In the genomic region with DNA sequence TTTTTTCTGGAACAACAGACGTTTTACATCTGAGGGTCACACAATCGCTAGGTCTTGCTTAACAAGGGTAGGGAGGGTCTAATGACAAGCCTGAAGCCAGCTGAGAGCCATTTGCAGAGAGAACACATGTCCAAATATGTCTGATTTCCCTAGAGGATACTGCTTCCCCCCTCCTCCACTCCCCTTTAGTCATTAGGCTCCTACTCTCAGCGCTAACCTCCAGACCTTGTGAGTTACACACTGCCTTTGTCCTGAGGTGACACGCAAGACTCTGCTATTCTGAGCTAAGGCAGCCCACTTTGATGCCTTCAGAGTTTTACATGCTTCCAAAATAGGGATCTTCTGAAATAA, we compare ENCODE assay signal across 15 mouse cellular contexts. TPM values are rescaled to one million over a fixed set of nuclear protein-coding genes. Genes with fewer than 3 reads are reported as not detected.
DNase-seq lines count a peak whose midpoint lies in the region; ATAC-seq lines count a peak whose summit lies in the region.
"Had no signal": no experiment of that assay in that cellular context is flagged by ENCODE, and none has a peak within 500 bp of the region (broad histone marks: within the 10 kb centered on the region; RNA-seq: fewer than 3 reads in every experiment).

No protein-coding gene starts in this region.

- H3K4me3 ChIP-seq in neural tube, embryonic 11.5 days (ENCODE audit: low read depth, low read length) = no peak overlapping the region
- no peak overlapping the region for H3K4me3 ChIP-seq in neural tube, embryonic 15.5 days (replicated peaks)
- H3K4me3 ChIP-seq: embryonic facial prominence, embryonic 13.5 days had no signal

- no peaks in the 10 kb centered on the region for H3K9me3 ChIP-seq in neural tube, embryonic 11.5 days (ENCODE audit: control insufficient read depth, low read length)
- H3K9me3 ChIP-seq in neural tube, embryonic 15.5 days (replicated peaks) = no peaks in the 10 kb centered on the region
- H3K9me3 ChIP-seq: embryonic facial prominence, embryonic 13.5 days had no signal

- peak; percentile 55; the same call in 1 of the 2 replicates for ATAC-seq in neural tube, embryonic 11.5 days (ENCODE audit: insufficient read depth, low FRiP score, low TSS enrichment)
- ATAC-seq in neural tube, embryonic 15.5 days (ENCODE audit: low FRiP score) = no peak
- ATAC-seq: Patski had no signal

- no peak overlapping the region for H3K27ac ChIP-seq in neural tube, embryonic 11.5 days (ENCODE audit: low read depth, low read length)
- no peak overlapping the region for H3K27ac ChIP-seq in neural tube, embryonic 15.5 days (replicated peaks)
- H3K27ac ChIP-seq: embryonic facial prominence, embryonic 13.5 days had no signal

- DNase-seq in kidney, postnatal 10 days = peak; percentile 32
- DNase-seq in kidney, adult 18-20 months = no peak
- no peak for DNase-seq in neural tube, embryonic 11.5 days (ENCODE audit: low spot score)
- peak; percentile 13 for DNase-seq in forelimb bud, embryonic 11.5 days (ENCODE audit: low read depth, low spot score)
- peak; percentile 36 for DNase-seq in retina, postnatal 1 day
- DNase-seq in spleen, postnatal 10 days (ENCODE audit: low spot score in 2 of 2) = no peak
- no peak for DNase-seq in adrenal gland, adult 2 months
- DNase-seq: adrenal gland, postnatal 14 days; cerebellum, adult 11 months; heart, adult 18-20 months; heart, postnatal 14 days; liver had no signal

- no peak overlapping the region for H3K9ac ChIP-seq in neural tube, embryonic 11.5 days (ENCODE audit: low read length)
- no peak overlapping the region for H3K9ac ChIP-seq in neural tube, embryonic 15.5 days (replicated peaks)
- H3K9ac ChIP-seq: embryonic facial prominence, embryonic 13.5 days had no signal

- no peaks in the 10 kb centered on the region for H3K36me3 ChIP-seq in neural tube, embryonic 11.5 days (ENCODE audit: control insufficient read depth, insufficient read depth, low read length)
- no peaks in the 10 kb centered on the region for H3K36me3 ChIP-seq in neural tube, embryonic 15.5 days
- H3K36me3 ChIP-seq: embryonic facial prominence, embryonic 13.5 days had no signal

- no peaks in the 10 kb centered on the region for H3K4me1 ChIP-seq in neural tube, embryonic 11.5 days (ENCODE audit: control insufficient read depth, insufficient read depth, low read length)
- peaks cover 6% of the 10 kb centered on the region; the same call in 1 of the 2 replicates for H3K4me1 ChIP-seq in neural tube, embryonic 15.5 days
- H3K4me1 ChIP-seq: embryonic facial prominence, embryonic 13.5 days had no signal

- H3K4me2 ChIP-seq in neural tube, embryonic 11.5 days (ENCODE audit: low read depth) = no peak overlapping the region
- no peak overlapping the region for H3K4me2 ChIP-seq in neural tube, embryonic 15.5 days
- H3K4me2 ChIP-seq: embryonic facial prominence, embryonic 13.5 days had no signal

- H3K27me3 ChIP-seq in neural tube, embryonic 11.5 days (ENCODE audit: control insufficient read depth, insufficient read depth, low read length) = no peaks in the 10 kb centered on the region
- no peaks in the 10 kb centered on the region for H3K27me3 ChIP-seq in neural tube, embryonic 15.5 days (replicated peaks)
- H3K27me3 ChIP-seq: embryonic facial prominence, embryonic 13.5 days; Patski had no signal

- 51% methylated on average over 4 of the region's 4 CpGs for WGBS in neural tube, embryonic 11.5 days
- WGBS in neural tube, embryonic 15.5 days = 34% methylated on average over 4 of the region's 4 CpGs

RNA-seq across cellular contexts. Expression of a gene that starts 39.2 kb away (rescaled TPM):
- 6.5 and 6.6 TPM in 2 replicates for polyA plus RNA-seq in neural tube, embryonic 11.5 days (2014; fragmentation: Nextera tagmentation; extraction: Ambion mirVana)
- polyA plus RNA-seq in neural tube, embryonic 15.5 days (2015; fragmentation: Nextera tagmentation; extraction: Ambion mirVana) = 7.5 and 7.8 TPM in 2 replicates
- total RNA-seq in adrenal gland, adult 2 months (2021) = 10 to 100 TPM; 14.1 to 18.0 TPM
- 12.8 and 13.3 TPM in 2 replicates for polyA plus RNA-seq in adrenal gland, adult 2 months (2012; rRNA removed)

Comparison
In these comparisons a context has a peak if more than half of its experiments do, and no peak if none do; other contexts are left out.
1. DNase-seq: peak in kidney, postnatal 10 days (single experiment), forelimb bud, embryonic 11.5 days (single experiment) and retina, postnatal 1 day (single experiment); none in kidney, adult 18-20 months (single experiment), neural tube, embryonic 11.5 days (single experiment), spleen, postnatal 10 days (0 of 2) and adrenal gland, adult 2 months (single experiment).